Mouse (Mus musculus) kidney, postnatal 4 days (tissue): ENCODE data around the gene Slc48a1.

Source experiments
- DNase-seq, 2 experiments: peaks; one replicate each; pipeline ENCODE4 v3.0.0; 2021; ENCODE audit warnings: mixed read lengths in 2 of 2

Gene Slc48a1

GRCm38 (mm10) chr15:97808532-97808931, 30.2 kb downstream of the Slc48a1 start:
- DNase-seq, result no peak

GRCm38 (mm10) chr15:97809206-97809605, 30.9 kb downstream of the Slc48a1 start:
- no peak for DNase-seq

GRCm38 (mm10) chr15:97809942-97810341, 31.6 kb downstream of the Slc48a1 start:
- peak; percentile 70 to 77 for DNase-seq

GRCm38 (mm10) chr15:97810399-97810798, 32.1 kb downstream of the Slc48a1 start:
- no peak for DNase-seq

GRCm38 (mm10) chr15:97811307-97811706, 33.0 kb downstream of the Slc48a1 start:
- DNase-seq, result no peak

- DNase-seq, result peak in 1 of 2 experiments; percentile 58
Measured at GRCm38 (mm10) chr15:97812126-97812525, 33.8 kb downstream of the Slc48a1 start.

GRCm38 (mm10) chr15:97812875-97813274, 34.6 kb downstream of the Slc48a1 start:
- no peak for DNase-seq

- DNase-seq, result peak in 1 of 2 experiments; percentile 72
Measured at GRCm38 (mm10) chr15:97813452-97814204, 35.3 kb downstream of the Slc48a1 start.

- DNase-seq, result no peak
Measured at GRCm38 (mm10) chr15:97814703-97815102, 36.4 kb downstream of the Slc48a1 start.

- no peak for DNase-seq
Measured at GRCm38 (mm10) chr15:97815254-97815653, 36.9 kb downstream of the Slc48a1 start.

GRCm38 (mm10) chr15:97816199-97816994, 38.1 kb downstream of the Slc48a1 start:
- DNase-seq, result no peak

- DNase-seq, result no peak
Measured at GRCm38 (mm10) chr15:97819937-97820336, 41.6 kb downstream of the Slc48a1 start.

- peak in 1 of 2 experiments; percentile 59 for DNase-seq
Measured at GRCm38 (mm10) chr15:97821321-97821982, 43.1 kb downstream of the Slc48a1 start.

- peak in 1 of 2 experiments; percentile 26 for DNase-seq
Measured at GRCm38 (mm10) chr15:97821983-97822363, 43.7 kb downstream of the Slc48a1 start.

GRCm38 (mm10) chr15:97822545-97823228, 44.4 kb downstream of the Slc48a1 start:
- DNase-seq, result peak in 1 of 2 experiments; percentile 31

- no peak for DNase-seq
Measured at GRCm38 (mm10) chr15:97823479-97823878, 45.2 kb downstream of the Slc48a1 start.

GRCm38 (mm10) chr15:97824042-97824441, 45.7 kb downstream of the Slc48a1 start:
- DNase-seq, result no peak

GRCm38 (mm10) chr15:97825071-97825940, 47.0 kb downstream of the Slc48a1 start:
- peak; percentile 84 to 91 for DNase-seq

- DNase-seq, result no peak
Measured at GRCm38 (mm10) chr15:97825941-97826587, 47.7 kb downstream of the Slc48a1 start.

- no peak for DNase-seq
Measured at GRCm38 (mm10) chr15:97826588-97827261, 48.4 kb downstream of the Slc48a1 start.

- no peak for DNase-seq
Measured at GRCm38 (mm10) chr15:97827401-97827800, 49.1 kb downstream of the Slc48a1 start.
